Mouse (Mus musculus): Measurements from ENCODE around the gene Extl2.

DNA sequence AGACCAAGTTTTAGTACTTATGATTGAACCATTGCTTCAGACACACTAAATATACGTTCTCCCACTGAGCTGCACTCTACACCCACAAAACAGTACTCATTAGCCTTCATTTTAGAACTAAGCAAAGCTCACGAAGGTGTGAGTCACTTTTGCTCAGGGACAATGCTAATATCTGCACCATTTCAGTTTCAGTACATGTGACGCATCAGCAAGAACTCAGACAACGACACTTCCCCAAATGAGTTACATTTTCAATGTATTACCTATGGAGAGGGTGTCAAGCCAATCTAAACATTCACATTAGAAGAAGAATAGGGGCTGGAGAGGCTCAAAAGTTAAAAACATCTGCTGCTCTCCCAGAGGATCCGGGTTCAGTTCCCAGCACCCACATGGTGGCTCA lies 10.3 kb upstream of the Extl2 start:
- TF ChIP-seq CTCF (IDR thresholded peaks at IDR 0.05; ENCODE audit: control insufficient read depth, insufficient read depth, insufficient replicate concordance, low read depth, low read length) (no peak), POLR2A (IDR thresholded peaks at IDR 0.05; ENCODE audit: control insufficient read depth, low read depth, low read length) (no peak)

Data from testis, adult 2 months (tissue).